Mouse (Mus musculus) kidney, postnatal 0 days (tissue): ENCODE measurements around the gene Galnt9. TPM values are rescaled to one million over a fixed set of nuclear protein-coding genes. Genes with fewer than 3 reads are reported as not detected.

Experiments
- ATAC-seq: fragments of 200-750 bp; cut with Nextera tagmentation; replicated peaks from 2 replicates; pipeline ENCODE4 v1.8.0; 2017; ENCODE audit warnings: low read depth, moderate number of reproducible peaks, moderate TSS enrichment, moderate library complexity; ENCODE audit not compliant: low FRiP score
- DNase-seq: peaks from one replicate; pipeline ENCODE4 v3.0.0-alpha.2; 2016; ENCODE audit warnings: low spot score
- H3K27ac ChIP-seq: fragments of 300-500 bp; sonication (generic); 2 replicates; pipeline ENCODE4 v1.5.1; 2014; ENCODE audit warnings: mild to moderate bottlenecking
- H3K27me3 ChIP-seq: fragments of 300-500 bp; sonication (generic); 2 replicates; pipeline ENCODE4 v1.6.1; 2014; ENCODE audit warnings: low read length, mixed read lengths; ENCODE audit not compliant: insufficient read depth
- H3K36me3 ChIP-seq: fragments of 300-500 bp; sonication (generic); 2 replicates; pipeline ENCODE4 v1.6.1; 2014; ENCODE audit warnings: low read length, mixed read lengths; ENCODE audit not compliant: insufficient read depth
- H3K4me1 ChIP-seq: fragments of 300-500 bp; sonication (generic); replicated peaks from 2 replicates; pipeline ENCODE4 v1.6.1; 2014; ENCODE audit warnings: antibody characterized with exemption, low read length, mixed read lengths; ENCODE audit not compliant: insufficient read depth
- H3K4me2 ChIP-seq: fragments of 300-500 bp; sonication (generic); 2 replicates; pipeline ENCODE4 v1.6.1; 2014; ENCODE audit warnings: mild to moderate bottlenecking, low read length, moderate library complexity, mixed read lengths
- H3K4me3 ChIP-seq: fragments of 300-500 bp; sonication (generic); replicated peaks from 2 replicates; pipeline ENCODE4 v1.5.1; 2014; ENCODE audit warnings: low read depth, low read length
- H3K9ac ChIP-seq: fragments of 300-500 bp; sonication (generic); 2 replicates; pipeline ENCODE4 v1.6.1; 2014; ENCODE audit warnings: low read depth, low read length
- H3K9me3 ChIP-seq: fragments of 300-500 bp; sonication (generic); replicated peaks from 2 replicates; pipeline ENCODE4 v1.6.1; 2016; ENCODE audit warnings: low read length, inconsistent platforms, mixed read lengths
- CTCF ChIP-seq: IDR thresholded peaks from 2 replicates; pipeline ENCODE4 v1.5.1; 2016; ENCODE audit warnings: antibody characterized with exemption, low read depth, mild to moderate bottlenecking, moderate library complexity
- WGBS: fragments of 180-500 bp; shearing (Covaris S2); extraction: QIAGEN DNeasy Blood & Tissue Kit; methylation state at CpG from one replicate; pipeline ENCODE4 v1.1.7; 2014; 5-methylcytosine and 5-hydroxymethylcytosine counted together
- polyA plus RNA-seq: library from polyadenylated mRNA; unstranded; fragments of >200 nt; fragmentation: Nextera tagmentation; extraction: Ambion mirVana; gene quantifications from 2 replicates; pipeline ENCODE4 v1.2.1, GENCODE M21; 2015

Galnt9 gene
- polyA plus RNA-seq, 1 experiment from 2014 or later, result 0.95 TPM

GRCm38 (mm10) chr5:110589833-110590232, 45.7 kb downstream of the Galnt9 start:
- Histone ChIP-seq H3K27ac (no peak overlapping the region), H3K4me2 (no peak overlapping the region), H3K36me3 (no peaks in the 10 kb centered on the region), H3K27me3 (no peaks in the 10 kb centered on the region), H3K9ac (no peak overlapping the region), H3K9me3 (no peaks in the 10 kb centered on the region), H3K4me3 (no peak overlapping the region), H3K4me1 (no peaks in the 10 kb centered on the region)
- 95% methylated on average over 8 of the region's 8 CpGs for WGBS
- ATAC-seq (no peak), DNase-seq (no peak)
- TF ChIP-seq CTCF, result no peak

- Histone ChIP-seq H3K27ac (no peak overlapping the region), H3K27me3 (no peaks in the 10 kb centered on the region), H3K4me3 (no peak overlapping the region), H3K4me2 (no peak overlapping the region), H3K4me1 (peaks cover 12% of the 10 kb centered on the region; the same call in 1 of the 2 replicates), H3K9me3 (no peaks in the 10 kb centered on the region), H3K36me3 (no peaks in the 10 kb centered on the region), H3K9ac (no peak overlapping the region)
- 84% methylated on average over 8 of the region's 8 CpGs for WGBS
- no peak for ATAC-seq
- TF ChIP-seq CTCF, result no peak
- DNase-seq, result no peak
Measured at GRCm38 (mm10) chr5:110594465-110594864, 50.3 kb downstream of the Galnt9 start.

- no peak overlapping the region for H3K4me3 ChIP-seq
- H3K27ac ChIP-seq, result no peak overlapping the region
- no peak for TF ChIP-seq CTCF
- no peak overlapping the region for H3K9ac ChIP-seq
- H3K4me2 ChIP-seq, result no peak overlapping the region
- H3K36me3 ChIP-seq, result no peaks in the 10 kb centered on the region
- H3K4me1 ChIP-seq, result peaks cover 12% of the 10 kb centered on the region; the same call in 1 of the 2 replicates
- H3K9me3 ChIP-seq, result no peaks in the 10 kb centered on the region
- WGBS, result 89% methylated on average over 10 of the region's 10 CpGs
- DNase-seq (no peak), ATAC-seq (no peak)
- no peaks in the 10 kb centered on the region for H3K27me3 ChIP-seq
Measured at GRCm38 (mm10) chr5:110595341-110595740, 51.2 kb downstream of the Galnt9 start.

- H3K9me3 ChIP-seq, result no peaks in the 10 kb centered on the region
- H3K27me3 ChIP-seq, result no peaks in the 10 kb centered on the region
- whole genome bisulfite sequencing, result 62% methylated on average over 15 of the region's 15 CpGs
- no peak for TF ChIP-seq CTCF
- peaks cover 12% of the 10 kb centered on the region; the same call in 1 of the 2 replicates for H3K4me1 ChIP-seq
- H3K9ac ChIP-seq, result no peak overlapping the region
- no peaks in the 10 kb centered on the region for H3K36me3 ChIP-seq
- DNase-seq (no peak), ATAC-seq (no peak)
- H3K27ac ChIP-seq, result no peak overlapping the region
- no peak overlapping the region for H3K4me3 ChIP-seq
- no peak overlapping the region for H3K4me2 ChIP-seq
Measured at GRCm38 (mm10) chr5:110596086-110596780, 52.1 kb downstream of the Galnt9 start.

- Histone ChIP-seq H3K4me2 (no peak overlapping the region), H3K4me3 (no peak overlapping the region), H3K9me3 (no peaks in the 10 kb centered on the region), H3K9ac (no peak overlapping the region), H3K27me3 (no peaks in the 10 kb centered on the region), H3K4me1 (peaks cover 12% of the 10 kb centered on the region; the same call in 1 of the 2 replicates), H3K27ac (no peak overlapping the region), H3K36me3 (no peaks in the 10 kb centered on the region)
- no peak for ATAC-seq
- TF ChIP-seq CTCF, result no peak
- DNase-seq, result peak; percentile 56
- 14% methylated on average over 2 of the region's 2 CpGs for WGBS
Measured at GRCm38 (mm10) chr5:110597502-110597901, 53.3 kb downstream of the Galnt9 start.

- Histone ChIP-seq H3K9ac (no peak overlapping the region), H3K4me2 (peak overlapping the region; percentile 13), H3K27ac (no peak overlapping the region), H3K4me3 (no peak overlapping the region), H3K27me3 (no peaks in the 10 kb centered on the region), H3K4me1 (peaks cover 12% of the 10 kb centered on the region; the same call in 1 of the 2 replicates), H3K9me3 (no peaks in the 10 kb centered on the region), H3K36me3 (no peaks in the 10 kb centered on the region)
- WGBS, result 12% methylated on average over 12 of the region's 12 CpGs
- no peak; the same call in 1 of the 2 replicates for ATAC-seq
- peak; percentile 82 for DNase-seq
- TF ChIP-seq CTCF, result no peak
Measured at GRCm38 (mm10) chr5:110598298-110599095, 54.3 kb downstream of the Galnt9 start.
